Mouse (Mus musculus) midbrain, embryonic 14.5 days (tissue): ENCODE measurements around the gene Usp34. TPM values are rescaled to one million over a fixed set of nuclear protein-coding genes. Genes with fewer than 3 reads are reported as not detected.
"Not testable (repeated sequence)": the region's sequence is repeated elsewhere in the genome, so short reads cannot be mapped to it uniquely, and the experiment has no call there.

Experiments
- ATAC-seq: fragments of 200-750 bp; cut with Nextera tagmentation; 2 replicates; pipeline ENCODE4 v1.8.0; 2017; ENCODE audit warnings: moderate number of reproducible peaks, moderate library complexity; ENCODE audit not compliant: low FRiP score, low TSS enrichment
- DNase-seq: peaks from one replicate; pipeline ENCODE4 v3.0.0-alpha.2; 2015
- H3K27ac ChIP-seq: fragments of 300-500 bp; sonication (generic); replicated peaks from 2 replicates; pipeline ENCODE4 v1.5.1; 2014; ENCODE audit warnings: mild to moderate bottlenecking, low read depth, low read length, moderate library complexity
- H3K27me3 ChIP-seq: fragments of 300-500 bp; sonication (generic); 2 replicates; pipeline ENCODE4 v1.6.1; 2014; ENCODE audit warnings: low read length, control low read depth, mixed read lengths; ENCODE audit not compliant: control insufficient read depth, insufficient read depth
- H3K36me3 ChIP-seq: fragments of 300-500 bp; sonication (generic); 2 replicates; pipeline ENCODE4 v1.6.1; 2014; ENCODE audit warnings: low read length, control low read depth; ENCODE audit not compliant: control insufficient read depth, insufficient read depth
- H3K4me1 ChIP-seq: fragments of 300-500 bp; sonication (generic); 2 replicates; pipeline ENCODE4 v1.6.1; 2014; ENCODE audit warnings: mild to moderate bottlenecking, antibody characterized with exemption, low read length, control low read depth; ENCODE audit not compliant: control insufficient read depth, insufficient read depth
- H3K4me2 ChIP-seq: fragments of 300-500 bp; sonication (generic); 2 replicates; pipeline ENCODE4 v1.6.1; 2014; ENCODE audit warnings: mild to moderate bottlenecking, low read length, moderate library complexity
- H3K4me3 ChIP-seq: fragments of 300-500 bp; sonication (generic); replicated peaks from 2 replicates; pipeline ENCODE4 v1.5.1; 2014; ENCODE audit warnings: low read depth, low read length
- H3K9ac ChIP-seq: fragments of 300-500 bp; sonication (generic); replicated peaks from 2 replicates; pipeline ENCODE4 v1.6.1; 2014; ENCODE audit warnings: mild to moderate bottlenecking, low read length, moderate library complexity
- H3K9me3 ChIP-seq: fragments of 300-500 bp; sonication (generic); 2 replicates; pipeline ENCODE4 v1.6.1; 2016; ENCODE audit warnings: low read length, control low read depth, mixed read lengths; ENCODE audit not compliant: control insufficient read depth
- WGBS: fragments of 180-500 bp; shearing (Covaris S2); extraction: QIAGEN DNeasy Blood & Tissue Kit; methylation state at CpG from one replicate; pipeline ENCODE4 v1.1.7; 2014; 5-methylcytosine and 5-hydroxymethylcytosine counted together
- polyA plus RNA-seq: library from polyadenylated mRNA; unstranded; fragments of >200 nt; fragmentation: Nextera tagmentation; extraction: Ambion mirVana; gene quantifications from 2 replicates; pipeline ENCODE4 v1.2.1, GENCODE M21; 2014

The Usp34 gene
- polyA plus RNA-seq, 1 experiment from 2014 or later = 57.8 TPM

DNA sequence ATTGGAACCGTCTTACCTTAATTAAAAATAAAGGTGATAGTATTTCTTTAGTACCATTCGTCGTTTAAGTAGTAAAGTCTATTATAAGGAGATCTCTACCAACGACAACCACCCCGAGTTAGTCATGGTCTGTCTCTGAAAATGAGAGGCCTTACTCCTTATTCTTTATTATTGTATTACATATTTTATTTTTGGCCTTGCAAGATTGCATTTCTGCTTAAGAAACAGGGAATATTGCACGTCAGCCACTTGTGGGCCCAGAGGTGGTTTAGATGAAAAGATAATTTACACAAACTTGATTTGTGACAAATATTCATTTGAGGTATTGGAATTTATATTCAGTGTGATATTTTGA, 848 bp downstream of the Usp34 start:
- peak overlapping the region; percentile 90 for H3K4me3 ChIP-seq
- peak overlapping the region; percentile 93 for H3K9ac ChIP-seq
- peak overlapping the region; percentile 66 for H3K4me2 ChIP-seq
- no peak for ATAC-seq
- H3K4me1 ChIP-seq = peaks cover 8% of the 10 kb centered on the region
- no peaks in the 10 kb centered on the region for H3K9me3 ChIP-seq
- peak overlapping the region; percentile 97 for H3K27ac ChIP-seq
- WGBS = 2% methylated on average over 6 of the region's 6 CpGs
- H3K27me3 ChIP-seq = no peaks in the 10 kb centered on the region
- DNase-seq = no peak
- H3K36me3 ChIP-seq = no peaks in the 10 kb centered on the region

DNA sequence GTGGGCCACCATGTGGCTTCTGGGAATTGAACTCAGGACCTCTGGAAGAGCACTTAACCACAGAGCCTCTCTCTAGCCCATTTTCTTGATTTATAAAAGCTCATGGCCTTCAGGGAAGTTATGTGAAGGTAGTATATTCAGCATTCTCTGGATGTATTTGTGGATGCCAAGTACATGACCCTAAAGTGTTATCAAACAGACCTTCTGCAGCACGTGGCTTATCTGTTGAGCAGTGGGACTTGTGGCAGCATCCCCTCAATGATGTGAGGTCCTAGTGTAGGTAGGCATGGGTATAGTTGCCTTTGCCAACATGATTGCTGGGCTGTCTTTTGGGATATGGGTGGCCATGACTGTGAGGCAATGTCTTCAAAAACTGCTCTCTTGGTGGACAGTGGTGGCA, 6.8 kb downstream of the Usp34 start:
- no peak for DNase-seq
- Histone ChIP-seq H3K9ac (no peak overlapping the region), H3K27ac (no peak overlapping the region), H3K9me3 (no peaks in the 10 kb centered on the region), H3K4me2 (no peak overlapping the region), H3K4me1 (peaks cover 4% of the 10 kb centered on the region), H3K27me3 (no peaks in the 10 kb centered on the region), H3K4me3 (no peak overlapping the region), H3K36me3 (no peaks in the 10 kb centered on the region)
- no peak for ATAC-seq
- 92% methylated on average over 1 of the region's 1 CpGs for WGBS

DNA sequence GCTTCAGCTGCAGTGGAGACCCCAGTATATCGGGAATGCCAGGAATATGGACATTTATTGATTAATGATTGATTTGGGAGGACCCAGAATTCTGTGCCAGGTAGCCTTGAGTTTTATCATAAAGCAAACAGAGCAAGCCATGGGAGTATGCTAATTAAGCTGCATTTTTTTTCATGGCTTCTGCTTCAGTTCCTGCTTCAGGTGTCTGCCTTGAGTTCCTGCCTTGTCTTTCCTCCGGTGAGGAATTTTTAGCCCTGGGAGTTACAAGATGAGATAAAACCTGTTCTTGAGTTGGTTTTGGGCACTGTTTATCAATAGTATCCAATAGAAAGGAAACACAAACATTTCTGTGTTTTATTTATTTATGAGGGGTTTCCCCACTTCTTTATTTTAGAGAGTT, 22.7 kb downstream of the Usp34 start:
- Histone ChIP-seq H3K4me2 (no peak overlapping the region), H3K4me3 (no peak overlapping the region), H3K9ac (no peak overlapping the region), H3K27ac (no peak overlapping the region), H3K9me3 (no peaks in the 10 kb centered on the region), H3K27me3 (no peaks in the 10 kb centered on the region), H3K36me3 (0 out of 2 replicates have a peak, but pooled peaks cover 3% of the 10 kb centered on the region), H3K4me1 (no peaks in the 10 kb centered on the region)
- WGBS = 96% methylated on average over 2 of the region's 2 CpGs
- no peak for ATAC-seq
- no peak for DNase-seq

GRCm38 (mm10) chr11:23332136-23332535, 25.4 kb downstream of the Usp34 start:
- DNase-seq (no peak), ATAC-seq (no peak)
- Histone ChIP-seq H3K36me3 (0 out of 2 replicates have a peak, but pooled peaks cover 8% of the 10 kb centered on the region), H3K9ac (no peak overlapping the region), H3K4me3 (no peak overlapping the region), H3K9me3 (no peaks in the 10 kb centered on the region), H3K27me3 (no peaks in the 10 kb centered on the region), H3K27ac (no peak overlapping the region), H3K4me2 (no peak overlapping the region), H3K4me1 (no peaks in the 10 kb centered on the region)
- 84% methylated on average over 3 of the region's 3 CpGs for WGBS

GRCm38 (mm10) chr11:23335160-23335559, 28.5 kb downstream of the Usp34 start:
- Histone ChIP-seq H3K9me3 (no peaks in the 10 kb centered on the region), H3K4me3 (no peak overlapping the region), H3K27ac (no peak overlapping the region), H3K4me2 (no peak overlapping the region), H3K4me1 (no peaks in the 10 kb centered on the region), H3K9ac (no peak overlapping the region), H3K36me3 (0 out of 2 replicates have a peak, but pooled peaks cover 8% of the 10 kb centered on the region), H3K27me3 (no peaks in the 10 kb centered on the region)
- 76% methylated on average over 1 of the region's 1 CpGs for WGBS
- ATAC-seq = no peak
- no peak for DNase-seq

- not testable (repeated sequence) for H3K27me3 ChIP-seq, DNase-seq, H3K9me3 ChIP-seq, H3K4me1 ChIP-seq, H3K4me3 ChIP-seq, H3K27ac ChIP-seq, ATAC-seq, H3K4me2 ChIP-seq, H3K9ac ChIP-seq
- peaks cover 39% of the 10 kb centered on the region for H3K36me3 ChIP-seq
- WGBS = 78% methylated on average over 5 of the region's 5 CpGs
These were observed 50.5 kb downstream of the Usp34 start for GRCm38 (mm10) chr11:23357226-23357625.

GRCm38 (mm10) chr11:23359687-23360235, 53.1 kb downstream of the Usp34 start:
- not testable (repeated sequence) for ATAC-seq, DNase-seq, H3K27me3 ChIP-seq, H3K9me3 ChIP-seq, H3K9ac ChIP-seq, H3K4me3 ChIP-seq, H3K4me1 ChIP-seq, H3K4me2 ChIP-seq, H3K27ac ChIP-seq
- 90% methylated on average over 1 of the region's 1 CpGs for WGBS
- H3K36me3 ChIP-seq = peaks cover 50% of the 10 kb centered on the region

- ATAC-seq = no peak
- Histone ChIP-seq H3K9me3 (no peaks in the 10 kb centered on the region), H3K27me3 (no peaks in the 10 kb centered on the region), H3K36me3 (peaks cover 42% of the 10 kb centered on the region), H3K4me1 (no peaks in the 10 kb centered on the region), H3K4me2 (no peak overlapping the region), H3K27ac (no peak overlapping the region), H3K9ac (no peak overlapping the region), H3K4me3 (no peak overlapping the region)
- DNase-seq = no peak
These were observed 55.6 kb downstream of the Usp34 start for GRCm38 (mm10) chr11:23362305-23362704.

DNA sequence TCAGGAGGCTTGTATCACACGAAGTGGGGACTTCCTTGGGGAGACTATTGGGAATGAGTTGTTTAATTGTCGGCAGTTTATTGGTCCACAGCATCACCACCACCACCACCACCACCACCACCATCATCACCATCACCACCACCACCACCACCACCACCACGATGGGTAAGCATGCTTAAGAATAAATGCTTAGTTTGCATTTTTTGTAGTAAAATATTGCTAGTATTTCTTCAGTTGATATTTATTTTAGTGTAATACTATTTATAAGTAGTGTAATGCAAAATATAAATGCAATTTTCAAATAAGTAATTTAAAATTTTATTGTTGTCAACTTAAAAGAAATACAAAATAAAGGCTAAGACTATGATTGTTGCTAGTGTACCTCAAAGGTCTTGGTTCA, 57.7 kb downstream of the Usp34 start:
- Histone ChIP-seq H3K9ac (no peak overlapping the region), H3K4me1 (no peaks in the 10 kb centered on the region), H3K27me3 (no peaks in the 10 kb centered on the region), H3K4me3 (no peak overlapping the region), H3K9me3 (no peaks in the 10 kb centered on the region), H3K27ac (no peak overlapping the region), H3K4me2 (no peak overlapping the region), H3K36me3 (peaks cover 41% of the 10 kb centered on the region)
- 97% methylated on average over 3 of the region's 3 CpGs for WGBS
- DNase-seq (no peak), ATAC-seq (no peak)
